Mouse (Mus musculus) frontal cortex, adult (tissue): ENCODE measurements around the gene Slc5a10.

ENCODE experiments used
- ATAC-seq: cut with Nextera tagmentation; 2 replicates; pipeline ENCODE4 v1.9.2; 2017; ENCODE audit warnings: mild to moderate bottlenecking, moderate library complexity, mixed read lengths; ENCODE audit not compliant: low TSS enrichment

Gene Slc5a10

GRCm38 (mm10) chr11:61702494-61702893 lies 18.1 kb downstream of the Slc5a10 start:
- no peak for ATAC-seq

GRCm38 (mm10) chr11:61701696-61702095 lies 18.9 kb downstream of the Slc5a10 start:
- no peak for ATAC-seq

GRCm38 (mm10) chr11:61699933-61700332 lies 20.7 kb downstream of the Slc5a10 start:
- no peak for ATAC-seq

- no peak for ATAC-seq
Measured at GRCm38 (mm10) chr11:61699460-61699859, 21.2 kb downstream of the Slc5a10 start.

GRCm38 (mm10) chr11:61698852-61699251 lies 21.8 kb downstream of the Slc5a10 start:
- ATAC-seq: no peak

GRCm38 (mm10) chr11:61692996-61693395 lies 27.6 kb downstream of the Slc5a10 start:
- ATAC-seq: no peak

- ATAC-seq: no peak
Measured at GRCm38 (mm10) chr11:61687595-61687994, 33.0 kb downstream of the Slc5a10 start.

GRCm38 (mm10) chr11:61686906-61687453 lies 33.6 kb downstream of the Slc5a10 start:
- no peak for ATAC-seq

GRCm38 (mm10) chr11:61686141-61686540 lies 34.5 kb downstream of the Slc5a10 start:
- ATAC-seq: no peak

- ATAC-seq: no peak
Measured at GRCm38 (mm10) chr11:61685119-61685725, 35.4 kb downstream of the Slc5a10 start.

GRCm38 (mm10) chr11:61683907-61684731 lies 36.5 kb downstream of the Slc5a10 start, which contains the start of gene Fam83g:
Fam83g (plus strand) TSS chr11:61684091.
- ATAC-seq: no peak

- ATAC-seq: no peak
Measured at GRCm38 (mm10) chr11:61679091-61679866, 41.3 kb downstream of the Slc5a10 start.

- ATAC-seq: no peak
Measured at GRCm38 (mm10) chr11:61677709-61678108, 42.9 kb downstream of the Slc5a10 start.

GRCm38 (mm10) chr11:61676216-61676854 lies 44.3 kb downstream of the Slc5a10 start:
- no peak for ATAC-seq

- no peak for ATAC-seq
Measured at GRCm38 (mm10) chr11:61675332-61675731, 45.3 kb downstream of the Slc5a10 start.

- ATAC-seq: peak; percentile 50; the same call in 1 of the 2 replicates
Measured at GRCm38 (mm10) chr11:61674839-61675159, 45.8 kb downstream of the Slc5a10 start.

GRCm38 (mm10) chr11:61674151-61674838 lies 46.3 kb downstream of the Slc5a10 start:
- ATAC-seq: no peak

- no peak for ATAC-seq
Measured at GRCm38 (mm10) chr11:61673686-61674085, 46.9 kb downstream of the Slc5a10 start.

GRCm38 (mm10) chr11:61671781-61672383 lies 48.7 kb downstream of the Slc5a10 start:
- no peak for ATAC-seq
